In genomic region chr12:29239482-29239881, GRCm38 (mm10) we compare ENCODE assay signal across 16 mouse cellular contexts.
DNase-seq lines count a peak whose midpoint lies in the region; ATAC-seq and TF ChIP-seq lines count a peak whose summit lies in the region.
"Had no signal": no experiment of that assay in that cellular context is flagged by ENCODE, and none has a peak within 500 bp of the region (broad histone marks: within the 10 kb centered on the region; RNA-seq: fewer than 3 reads in every experiment).

No protein-coding gene starts in this region.

- no peaks in the 10 kb centered on the region for H3K9me3 ChIP-seq in kidney, embryonic 15.5 days (replicated peaks)
- H3K9me3 ChIP-seq in hindbrain, embryonic 15.5 days, result no peaks in the 10 kb centered on the region
- no peaks in the 10 kb centered on the region for H3K9me3 ChIP-seq in midbrain, embryonic 10.5 days (replicated peaks)
- no peaks in the 10 kb centered on the region for H3K9me3 ChIP-seq in neural tube, embryonic 14.5 days (ENCODE audit: control insufficient read depth, low read length)
- H3K9me3 ChIP-seq in liver, postnatal 0 days (ENCODE audit: low read length), result no peaks in the 10 kb centered on the region

- DNase-seq in kidney, adult 2 months, result no peak
- DNase-seq in midbrain, embryonic 10.5 days (ENCODE audit: low spot score), result no peak
- no peak for DNase-seq in liver, postnatal 0 days
- DNase-seq: adrenal gland, adult 2 months; cerebellum, adult 18-20 months; embryo, embryonic 11 days; heart, adult 11 months; kidney, postnatal 25 days; liver; thymus, postnatal 25 days had no signal

- WGBS in kidney, embryonic 15.5 days, result 74% methylated on average over 3 of the region's 3 CpGs
- WGBS in kidney, adult 2 months, result 70% methylated on average over 3 of the region's 3 CpGs
- WGBS in hindbrain, embryonic 15.5 days, result 75% methylated on average over 3 of the region's 3 CpGs
- WGBS in midbrain, embryonic 10.5 days, result 88% methylated on average over 3 of the region's 3 CpGs
- 59% methylated on average over 3 of the region's 3 CpGs for WGBS in neural tube, embryonic 14.5 days
- 68% methylated on average over 3 of the region's 3 CpGs for WGBS in liver, postnatal 0 days (ENCODE audit: insufficient replicate concordance)

- peak; percentile 48; the same call in 1 of the 2 replicates for ATAC-seq in kidney, embryonic 15.5 days (replicated peaks; ENCODE audit: low FRiP score)
- peak; percentile 38; the same call in 1 of the 2 replicates for ATAC-seq in hindbrain, embryonic 15.5 days (ENCODE audit: low FRiP score, low read depth)
- ATAC-seq in neural tube, embryonic 14.5 days (ENCODE audit: low read depth), result peak; percentile 28; the same call in 1 of the 2 replicates
- no peak for ATAC-seq in liver, postnatal 0 days
- no peak for ATAC-seq in inflammation-experienced regulatory T-cells, adult 6 months

- no peak overlapping the region for H3K4me2 ChIP-seq in kidney, embryonic 15.5 days
- H3K4me2 ChIP-seq in hindbrain, embryonic 15.5 days, result no peak overlapping the region
- no peak overlapping the region for H3K4me2 ChIP-seq in neural tube, embryonic 14.5 days (ENCODE audit: low read depth, low read length)
- no peak overlapping the region for H3K4me2 ChIP-seq in liver, postnatal 0 days (ENCODE audit: low read depth, low read length)
- H3K4me2 ChIP-seq: lung, embryonic 14.5 days had no signal

- TF ChIP-seq POLR2A in kidney, adult 2 months (IDR thresholded peaks at IDR 0.05; ENCODE audit: low read depth, low read length), result no peak

- H3K9ac ChIP-seq in kidney, embryonic 15.5 days, result no peak overlapping the region
- no peak overlapping the region for H3K9ac ChIP-seq in hindbrain, embryonic 15.5 days
- no peak overlapping the region for H3K9ac ChIP-seq in neural tube, embryonic 14.5 days (replicated peaks; ENCODE audit: low read depth, low read length)
- H3K9ac ChIP-seq in liver, postnatal 0 days (replicated peaks), result no peak overlapping the region
- H3K9ac ChIP-seq: lung, embryonic 14.5 days had no signal

- no peak for TF ChIP-seq CTCF in kidney, adult 2 months (conservative IDR thresholded peaks at IDR 0.05; ENCODE audit: insufficient read depth, insufficient read length, low read depth, low read length)
- TF ChIP-seq CTCF in liver, postnatal 0 days (IDR thresholded peaks at IDR 0.05; ENCODE audit: low read depth), result no peak

- no peak overlapping the region for H3K27ac ChIP-seq in kidney, embryonic 15.5 days
- H3K27ac ChIP-seq in kidney, adult 2 months (ENCODE audit: insufficient read depth, low read depth, low read length), result no peak overlapping the region
- peak overlapping the region; percentile 63 for H3K27ac ChIP-seq in hindbrain, embryonic 15.5 days (replicated peaks)
- H3K27ac ChIP-seq in midbrain, embryonic 10.5 days (replicated peaks), result peak overlapping the region; percentile 42
- peak overlapping the region; percentile 18 for H3K27ac ChIP-seq in neural tube, embryonic 14.5 days (ENCODE audit: low read depth, low read length)
- H3K27ac ChIP-seq in liver, postnatal 0 days (ENCODE audit: low read depth), result no peak overlapping the region

- H3K36me3 ChIP-seq in kidney, embryonic 15.5 days, result no peaks in the 10 kb centered on the region
- no peaks in the 10 kb centered on the region for H3K36me3 ChIP-seq in kidney, adult 2 months (ENCODE audit: control insufficient read depth, insufficient read depth, low read length)
- no peaks in the 10 kb centered on the region for H3K36me3 ChIP-seq in hindbrain, embryonic 15.5 days
- H3K36me3 ChIP-seq in midbrain, embryonic 10.5 days, result no peaks in the 10 kb centered on the region
- H3K36me3 ChIP-seq in neural tube, embryonic 14.5 days (ENCODE audit: control insufficient read depth, insufficient read depth, low read length), result no peaks in the 10 kb centered on the region
- H3K36me3 ChIP-seq in liver, postnatal 0 days (replicated peaks; ENCODE audit: insufficient read depth, low read length), result no peaks in the 10 kb centered on the region
- H3K36me3 ChIP-seq: G1E had no signal

- H3K4me3 ChIP-seq in kidney, embryonic 15.5 days (replicated peaks), result no peak overlapping the region
- H3K4me3 ChIP-seq in kidney, adult 2 months (ENCODE audit: insufficient read depth, low read depth, low read length), result no peak overlapping the region
- H3K4me3 ChIP-seq in hindbrain, embryonic 15.5 days, result no peak overlapping the region
- no peak overlapping the region for H3K4me3 ChIP-seq in midbrain, embryonic 10.5 days
- H3K4me3 ChIP-seq in neural tube, embryonic 14.5 days (ENCODE audit: low read depth, low read length), result no peak overlapping the region
- no peak overlapping the region for H3K4me3 ChIP-seq in liver, postnatal 0 days (ENCODE audit: low read depth, low read length)

- no peaks in the 10 kb centered on the region for H3K27me3 ChIP-seq in kidney, embryonic 15.5 days
- H3K27me3 ChIP-seq in kidney, adult 2 months (replicated peaks; ENCODE audit: control insufficient read depth, insufficient read depth, low read length), result no peaks in the 10 kb centered on the region
- no peaks in the 10 kb centered on the region for H3K27me3 ChIP-seq in hindbrain, embryonic 15.5 days
- no peaks in the 10 kb centered on the region for H3K27me3 ChIP-seq in midbrain, embryonic 10.5 days (ENCODE audit: low read depth, poor library complexity, severe bottlenecking)
- H3K27me3 ChIP-seq in neural tube, embryonic 14.5 days (ENCODE audit: control insufficient read depth, insufficient read depth, low read length), result no peaks in the 10 kb centered on the region
- no peaks in the 10 kb centered on the region for H3K27me3 ChIP-seq in liver, postnatal 0 days (ENCODE audit: insufficient read depth, low read length)

- TF ChIP-seq EP300 in liver, postnatal 0 days (IDR thresholded peaks at IDR 0.05; ENCODE audit: low read depth), result no peak

- peaks cover 18% of the 10 kb centered on the region for H3K4me1 ChIP-seq in kidney, embryonic 15.5 days
- no peaks in the 10 kb centered on the region for H3K4me1 ChIP-seq in kidney, adult 2 months (ENCODE audit: control insufficient read depth, insufficient read depth, low read length)
- H3K4me1 ChIP-seq in hindbrain, embryonic 15.5 days (replicated peaks), result peaks cover 30% of the 10 kb centered on the region
- peaks cover 23% of the 10 kb centered on the region for H3K4me1 ChIP-seq in midbrain, embryonic 10.5 days
- H3K4me1 ChIP-seq in neural tube, embryonic 14.5 days (ENCODE audit: control insufficient read depth, insufficient read depth, low read length), result peaks cover 20% of the 10 kb centered on the region
- no peaks in the 10 kb centered on the region for H3K4me1 ChIP-seq in liver, postnatal 0 days (ENCODE audit: insufficient read depth)

Comparison
In these comparisons a context has a peak if more than half of its experiments do, and no peak if none do; other contexts are left out.
1. ATAC-seq: peak in kidney, embryonic 15.5 days (single experiment), hindbrain, embryonic 15.5 days (single experiment) and neural tube, embryonic 14.5 days (single experiment); none in liver, postnatal 0 days (single experiment) and inflammation-experienced regulatory T-cells, adult 6 months (single experiment).
2. H3K27ac ChIP-seq: peak in hindbrain, embryonic 15.5 days (single experiment), midbrain, embryonic 10.5 days (single experiment) and neural tube, embryonic 14.5 days (single experiment); none in kidney, embryonic 15.5 days (single experiment), kidney, adult 2 months (single experiment) and liver, postnatal 0 days (single experiment).